Mouse (Mus musculus) colon, adult 2 months (tissue): ENCODE measurements around the gene Fermt1. TPM values are rescaled to one million over a fixed set of nuclear protein-coding genes. Genes with fewer than 3 reads are reported as not detected.

ENCODE experiments used
- polyA plus RNA-seq: library from polyadenylated mRNA; depleted of rRNA; stranded (reverse); fragments of >200 nt; gene quantifications from 2 replicates; pipeline ENCODE4 v1.2.3, GENCODE M21; 2012; rRNA removed

Gene Fermt1
- 36.8 and 40.6 TPM in 2 replicates for polyA plus RNA-seq

GRCm38 (mm10) chr2:132945326-132946207 is at the start of gene Fermt1:
Fermt1 (minus strand) TSS chr2:132945906.

GRCm38 (mm10) chr2:132880844-132881645 is 64.7 kb downstream of the Fermt1 start, which contains the start of gene Lrrn4:
Lrrn4 (minus strand) TSS chr2:132880891.

Other genes starting within 250 kb of the Fermt1 start
- 18.5 and 38.7 TPM in 2 replicates for gene Chgb, start 164.6 kb downstream of the Fermt1 start, polyA plus RNA-seq
- 1.7 and 2.3 TPM in 2 replicates for gene Trmt6, start 129.9 kb downstream of the Fermt1 start, polyA plus RNA-seq
- gene Mcm8, start 129.8 kb downstream of the Fermt1 start, polyA plus RNA-seq, result 0.71 and 0.84 TPM in 2 replicates
- gene Crls1, start 99.2 kb downstream of the Fermt1 start, polyA plus RNA-seq, result 83.7 and 105 TPM in 2 replicates
- 3.1 and 4.9 TPM in 2 replicates for gene Lrrn4, start 65.0 kb downstream of the Fermt1 start, polyA plus RNA-seq